Mouse (Mus musculus) bone marrow, adult 2 months (tissue): ENCODE data around the gene AC131692.1.

ENCODE experiments used
- CTCF ChIP-seq: fragments of 200-500 bp; IDR thresholded peaks from 2 replicates; pipeline ENCODE4 v1.5.1; 2011; ENCODE audit warnings: low read length, control low read depth; ENCODE audit not compliant: control insufficient read depth, insufficient read depth
- POLR2A ChIP-seq: fragments of 200-500 bp; IDR thresholded peaks from 2 replicates; pipeline ENCODE4 v1.6.1; 2011; ENCODE audit warnings: low read depth, mild to moderate bottlenecking, control low read depth, low read length, borderline replicate concordance; ENCODE audit not compliant: control insufficient read depth

DNA sequence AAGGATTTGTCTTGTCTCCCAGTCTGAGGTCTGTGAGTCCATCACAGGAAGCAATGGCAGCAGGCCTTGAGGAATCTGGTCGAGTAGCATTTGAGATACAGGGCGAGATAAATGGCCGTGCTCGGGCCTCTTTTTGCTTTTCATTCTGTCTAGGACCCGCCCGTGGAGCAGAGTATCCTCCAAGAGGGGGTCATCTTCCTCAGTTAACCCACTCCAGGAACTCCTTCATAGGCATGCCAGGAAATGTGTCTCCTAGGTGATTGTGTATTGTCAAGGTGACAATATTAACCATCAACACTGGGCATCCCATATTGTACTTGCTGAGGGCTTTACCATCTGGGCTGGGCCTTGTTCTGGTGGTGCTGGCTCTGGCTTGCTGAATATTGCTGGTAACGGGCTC, at the start of gene AC131692.1:
- TF ChIP-seq CTCF = no peak
- no peak for TF ChIP-seq POLR2A
